Comparison of ENCODE assay signal across 16 mouse cellular contexts in genomic region chr9:30533091-30533779, GRCm38 (mm10).
A peak's percentile ranks its signal among the peaks of the same experiment; 100 is the strongest.
DNase-seq lines count a peak whose midpoint lies in the region; ATAC-seq lines count a peak whose summit lies in the region.
"Had no signal": no experiment of that assay in that cellular context is flagged by ENCODE, and none has a peak within 500 bp of the region (broad histone marks: within the 10 kb centered on the region; RNA-seq: fewer than 3 reads in every experiment).

No protein-coding gene starts in this region.

- peak overlapping the region; percentile 56; the same call in 1 of the 2 replicates for H3K27ac ChIP-seq in hindbrain, embryonic 13.5 days
- no peak overlapping the region for H3K27ac ChIP-seq in hindbrain, embryonic 11.5 days (ENCODE audit: low read depth, low read length)
- 0 out of 2 replicates have a peak overlapping the region, but pooled peaks have one; percentile 40 for H3K27ac ChIP-seq in embryonic facial prominence, embryonic 13.5 days
- peak overlapping the region; percentile 49 for H3K27ac ChIP-seq in hindbrain, embryonic 16.5 days (ENCODE audit: low read depth, low read length)
- H3K27ac ChIP-seq in neural tube, embryonic 14.5 days (ENCODE audit: low read depth, low read length): peak overlapping the region; percentile 18; the same call in 1 of the 2 replicates
- H3K27ac ChIP-seq in kidney, embryonic 15.5 days: no peak overlapping the region
- H3K27ac ChIP-seq: embryonic facial prominence, embryonic 15.5 days; limb, embryonic 12.5 days; liver, embryonic 13.5 days; stomach, postnatal 0 days had no signal

- no peaks in the 10 kb centered on the region for H3K36me3 ChIP-seq in hindbrain, embryonic 13.5 days
- no peaks in the 10 kb centered on the region for H3K36me3 ChIP-seq in hindbrain, embryonic 11.5 days (ENCODE audit: control insufficient read depth, insufficient read depth, low read length)
- no peaks in the 10 kb centered on the region for H3K36me3 ChIP-seq in embryonic facial prominence, embryonic 13.5 days
- no peaks in the 10 kb centered on the region for H3K36me3 ChIP-seq in hindbrain, embryonic 16.5 days (ENCODE audit: control insufficient read depth, insufficient read depth, low read length)
- no peaks in the 10 kb centered on the region for H3K36me3 ChIP-seq in neural tube, embryonic 14.5 days (ENCODE audit: control insufficient read depth, insufficient read depth, low read length)
- H3K36me3 ChIP-seq in kidney, embryonic 15.5 days: no peaks in the 10 kb centered on the region
- H3K36me3 ChIP-seq: embryonic facial prominence, embryonic 15.5 days; limb, embryonic 12.5 days; liver, embryonic 13.5 days had no signal

- no peak overlapping the region for H3K9ac ChIP-seq in hindbrain, embryonic 13.5 days
- no peak overlapping the region for H3K9ac ChIP-seq in hindbrain, embryonic 11.5 days (ENCODE audit: low read depth, low read length)
- H3K9ac ChIP-seq in embryonic facial prominence, embryonic 13.5 days: no peak overlapping the region
- H3K9ac ChIP-seq in hindbrain, embryonic 16.5 days (ENCODE audit: low read depth, low read length): no peak overlapping the region
- no peak overlapping the region for H3K9ac ChIP-seq in neural tube, embryonic 14.5 days (replicated peaks; ENCODE audit: low read depth, low read length)
- no peak overlapping the region for H3K9ac ChIP-seq in kidney, embryonic 15.5 days
- H3K9ac ChIP-seq: embryonic facial prominence, embryonic 15.5 days; limb, embryonic 12.5 days; liver, embryonic 13.5 days had no signal

- no peak for DNase-seq in hindbrain, embryonic 11.5 days (ENCODE audit: low spot score)
- no peak for DNase-seq in frontal cortex, postnatal 25 days (ENCODE audit: low spot score in 2 of 2)
- DNase-seq in cerebellum, adult 11 months: no peak
- DNase-seq: cerebellum, adult 8-10 months; gastrocnemius, postnatal 25 days; liver, embryonic 13.5 days; right cerebral cortex, postnatal 14 days had no signal

- 75% methylated on average over 9 of the region's 9 CpGs for WGBS in hindbrain, embryonic 13.5 days
- 76% methylated on average over 9 of the region's 9 CpGs for WGBS in hindbrain, embryonic 11.5 days
- WGBS in embryonic facial prominence, embryonic 13.5 days: 43% methylated on average over 9 of the region's 9 CpGs
- 66% methylated on average over 9 of the region's 9 CpGs for WGBS in hindbrain, embryonic 16.5 days
- 79% methylated on average over 9 of the region's 9 CpGs for WGBS in neural tube, embryonic 14.5 days
- WGBS in kidney, embryonic 15.5 days: 59% methylated on average over 9 of the region's 9 CpGs

- no peaks in the 10 kb centered on the region for H3K9me3 ChIP-seq in hindbrain, embryonic 13.5 days
- H3K9me3 ChIP-seq in hindbrain, embryonic 11.5 days (ENCODE audit: control insufficient read depth, low read length): no peaks in the 10 kb centered on the region
- no peaks in the 10 kb centered on the region for H3K9me3 ChIP-seq in embryonic facial prominence, embryonic 13.5 days
- H3K9me3 ChIP-seq in hindbrain, embryonic 16.5 days (ENCODE audit: control insufficient read depth, low read length): no peaks in the 10 kb centered on the region
- H3K9me3 ChIP-seq in neural tube, embryonic 14.5 days (ENCODE audit: control insufficient read depth, low read length): no peaks in the 10 kb centered on the region
- H3K9me3 ChIP-seq in kidney, embryonic 15.5 days (replicated peaks): no peaks in the 10 kb centered on the region
- H3K9me3 ChIP-seq: embryonic facial prominence, embryonic 15.5 days; limb, embryonic 12.5 days; liver, embryonic 13.5 days had no signal

- H3K27me3 ChIP-seq in hindbrain, embryonic 13.5 days: no peaks in the 10 kb centered on the region
- H3K27me3 ChIP-seq in hindbrain, embryonic 11.5 days (ENCODE audit: control insufficient read depth, insufficient read depth, low read length): no peaks in the 10 kb centered on the region
- H3K27me3 ChIP-seq in embryonic facial prominence, embryonic 13.5 days: no peaks in the 10 kb centered on the region; the same call in 1 of the 2 replicates
- H3K27me3 ChIP-seq in hindbrain, embryonic 16.5 days (replicated peaks; ENCODE audit: control insufficient read depth, insufficient read depth, low read length): no peaks in the 10 kb centered on the region
- no peaks in the 10 kb centered on the region for H3K27me3 ChIP-seq in neural tube, embryonic 14.5 days (ENCODE audit: control insufficient read depth, insufficient read depth, low read length)
- no peaks in the 10 kb centered on the region for H3K27me3 ChIP-seq in kidney, embryonic 15.5 days
- H3K27me3 ChIP-seq: embryonic facial prominence, embryonic 15.5 days; limb, embryonic 12.5 days; liver, embryonic 13.5 days had no signal

- H3K4me3 ChIP-seq in hindbrain, embryonic 13.5 days: no peak overlapping the region
- H3K4me3 ChIP-seq in hindbrain, embryonic 11.5 days (ENCODE audit: low read depth, low read length): no peak overlapping the region
- H3K4me3 ChIP-seq in embryonic facial prominence, embryonic 13.5 days: no peak overlapping the region
- no peak overlapping the region for H3K4me3 ChIP-seq in hindbrain, embryonic 16.5 days (ENCODE audit: low read length)
- H3K4me3 ChIP-seq in neural tube, embryonic 14.5 days (ENCODE audit: low read depth, low read length): no peak overlapping the region
- H3K4me3 ChIP-seq in kidney, embryonic 15.5 days (replicated peaks): no peak overlapping the region
- H3K4me3 ChIP-seq: embryonic facial prominence, embryonic 15.5 days; limb, embryonic 12.5 days; liver, embryonic 13.5 days had no signal

- H3K4me1 ChIP-seq in hindbrain, embryonic 13.5 days (replicated peaks): peaks cover 17% of the 10 kb centered on the region
- no peaks in the 10 kb centered on the region for H3K4me1 ChIP-seq in hindbrain, embryonic 11.5 days (replicated peaks; ENCODE audit: control insufficient read depth, insufficient read depth, low read length)
- peaks cover 26% of the 10 kb centered on the region for H3K4me1 ChIP-seq in embryonic facial prominence, embryonic 13.5 days
- H3K4me1 ChIP-seq in hindbrain, embryonic 16.5 days (ENCODE audit: control insufficient read depth, insufficient read depth, low read depth, low read length): 0 out of 2 replicates have a peak, but pooled peaks cover 3% of the 10 kb centered on the region
- peaks cover 3% of the 10 kb centered on the region; the same call in 1 of the 2 replicates for H3K4me1 ChIP-seq in neural tube, embryonic 14.5 days (ENCODE audit: control insufficient read depth, insufficient read depth, low read length)
- H3K4me1 ChIP-seq in kidney, embryonic 15.5 days: 0 out of 2 replicates have a peak, but pooled peaks cover 2% of the 10 kb centered on the region
- H3K4me1 ChIP-seq: liver, embryonic 13.5 days had no signal

- 0 out of 2 replicates have a peak, but pooled peaks have one; percentile 54 for ATAC-seq in hindbrain, embryonic 13.5 days (ENCODE audit: low FRiP score)
- ATAC-seq in hindbrain, embryonic 11.5 days (ENCODE audit: low FRiP score): no peak
- ATAC-seq in embryonic facial prominence, embryonic 13.5 days (ENCODE audit: insufficient number of reproducible peaks, insufficient read depth, low FRiP score, low TSS enrichment, low read depth): no peak
- no peak for ATAC-seq in hindbrain, embryonic 16.5 days
- ATAC-seq in neural tube, embryonic 14.5 days (ENCODE audit: low read depth): no peak
- no peak for ATAC-seq in kidney, embryonic 15.5 days (replicated peaks; ENCODE audit: low FRiP score)
- ATAC-seq: lung, postnatal 0 days had no signal

- H3K4me2 ChIP-seq in hindbrain, embryonic 13.5 days: no peak overlapping the region
- H3K4me2 ChIP-seq in hindbrain, embryonic 11.5 days (replicated peaks; ENCODE audit: low read depth, low read length): no peak overlapping the region
- no peak overlapping the region for H3K4me2 ChIP-seq in embryonic facial prominence, embryonic 13.5 days
- no peak overlapping the region for H3K4me2 ChIP-seq in hindbrain, embryonic 16.5 days (ENCODE audit: low read length)
- H3K4me2 ChIP-seq in neural tube, embryonic 14.5 days (ENCODE audit: low read depth, low read length): no peak overlapping the region
- H3K4me2 ChIP-seq in kidney, embryonic 15.5 days: no peak overlapping the region
- H3K4me2 ChIP-seq: embryonic facial prominence, embryonic 15.5 days; limb, embryonic 12.5 days; liver, embryonic 13.5 days had no signal

Comparison
In these comparisons a context has a peak if more than half of its experiments do, and no peak if none do; other contexts are left out.
1. H3K27ac ChIP-seq: peak in hindbrain, embryonic 13.5 days (single experiment), embryonic facial prominence, embryonic 13.5 days (single experiment), hindbrain, embryonic 16.5 days (single experiment) and neural tube, embryonic 14.5 days (single experiment); none in hindbrain, embryonic 11.5 days (single experiment) and kidney, embryonic 15.5 days (single experiment).